Mouse (Mus musculus) E14TG2a.4 (cell line): ENCODE measurements around the gene Wnt6.

ENCODE experiments used
- CTCF ChIP-seq: conservative IDR thresholded peaks from 2 replicates; pipeline ENCODE4 v1.5.1; 2014; ENCODE audit warnings: low read length
- NANOG ChIP-seq: IDR thresholded peaks from 2 replicates; pipeline ENCODE4 v1.6.1; 2014; ENCODE audit warnings: borderline replicate concordance, low read length, mixed read lengths

GRCm38 (mm10) chr1:74802795-74803656 lies 31.3 kb downstream of the Wnt6 start:
- 0 out of 2 replicates have a peak, but pooled peaks have one; percentile 8 for TF ChIP-seq CTCF
- TF ChIP-seq NANOG: peak; percentile 5; the same call in 1 of the 2 replicates
